Mouse (Mus musculus): ENCODE data around the gene D6Ertd527e.

GRCm38 (mm10) chr6:87085026-87085425 is 19.5 kb upstream of the D6Ertd527e start:
- TF ChIP-seq CHD2 (IDR thresholded peaks at IDR 0.05; ENCODE audit: low read depth, low read length), result no peak
- no peak for TF ChIP-seq HCFC1 (IDR thresholded peaks at IDR 0.05; ENCODE audit: borderline replicate concordance, insufficient read depth, low read length)
- no peak for TF ChIP-seq MAFK (IDR thresholded peaks at IDR 0.05; ENCODE audit: insufficient read depth, low read depth, low read length)

All from ES-E14 (cell line).